Mouse (Mus musculus): ENCODE data around the gene Hsf2bp.

Gene Hsf2bp

GRCm38 (mm10) chr17:31935091-31935830 lies 100.9 kb downstream of the Hsf2bp start:
- DNase-seq = peak; percentile 90

GRCm38 (mm10) chr17:31933956-31934355 lies 102.2 kb downstream of the Hsf2bp start:
- DNase-seq = peak; percentile 88

GRCm38 (mm10) chr17:31931499-31931898 lies 104.7 kb downstream of the Hsf2bp start:
- DNase-seq = peak; percentile 99

- peak; percentile 93 for DNase-seq
Measured at GRCm38 (mm10) chr17:31929844-31930715, 106.1 kb downstream of the Hsf2bp start.

- DNase-seq = no peak
Measured at GRCm38 (mm10) chr17:31929032-31929431, 107.1 kb downstream of the Hsf2bp start.

- DNase-seq = no peak
Measured at GRCm38 (mm10) chr17:31927895-31928626, 108.1 kb downstream of the Hsf2bp start.

- DNase-seq = no peak
Measured at GRCm38 (mm10) chr17:31924229-31924628, 111.9 kb downstream of the Hsf2bp start.

- DNase-seq = peak; percentile 91
Measured at GRCm38 (mm10) chr17:31923310-31923970, 112.7 kb downstream of the Hsf2bp start.

GRCm38 (mm10) chr17:31920589-31921190 lies 115.5 kb downstream of the Hsf2bp start:
- peak; percentile 96 for DNase-seq

- DNase-seq = no peak
Measured at GRCm38 (mm10) chr17:31919599-31919998, 116.5 kb downstream of the Hsf2bp start.

GRCm38 (mm10) chr17:31918374-31918773 lies 117.8 kb downstream of the Hsf2bp start:
- no peak for DNase-seq

- peak; percentile 95 for DNase-seq
Measured at GRCm38 (mm10) chr17:31916461-31916775, 119.7 kb downstream of the Hsf2bp start.

GRCm38 (mm10) chr17:31915756-31916460 lies 120.2 kb downstream of the Hsf2bp start:
- peak; percentile 94 for DNase-seq

- no peak for DNase-seq
Measured at GRCm38 (mm10) chr17:31914323-31914722, 121.8 kb downstream of the Hsf2bp start.

- peak; percentile 94 for DNase-seq
Measured at GRCm38 (mm10) chr17:31912881-31913662, 123.1 kb downstream of the Hsf2bp start.

GRCm38 (mm10) chr17:31912387-31912786 lies 123.8 kb downstream of the Hsf2bp start:
- peak; percentile 95 for DNase-seq

GRCm38 (mm10) chr17:31908966-31909365 lies 127.2 kb downstream of the Hsf2bp start:
- peak; percentile 94 for DNase-seq

GRCm38 (mm10) chr17:31906441-31906840 lies 129.7 kb downstream of the Hsf2bp start:
- DNase-seq = peak; percentile 90

- peak; percentile 99 for DNase-seq
Measured at GRCm38 (mm10) chr17:31905791-31906211, 130.3 kb downstream of the Hsf2bp start.

- peak; percentile 92 for DNase-seq
Measured at GRCm38 (mm10) chr17:31905201-31905790, 130.9 kb downstream of the Hsf2bp start.

All from heart, adult 11 months (tissue).